Mouse (Mus musculus) right cerebral cortex, postnatal 10 days (tissue): ENCODE measurements around the gene Gm20777.
"Not testable (repeated sequence)": the region's sequence is repeated elsewhere in the genome, so short reads cannot be mapped to it uniquely, and the experiment has no call there.

Experiments
- DNase-seq, 2 experiments: peaks; one replicate each; pipeline ENCODE4 v3.0.0; 2021; ENCODE audit warnings: low spot score in 2 of 2

Gm20777 gene

GRCm38 (mm10) chrY:10752350-10752749, at the start of gene Gm20777:
Gene Gm20777, minus strand, starts transcription at chrY:10752450.
- DNase-seq = not testable (repeated sequence)

GRCm38 (mm10) chrY:10709551-10709950, 42.7 kb downstream of the Gm20777 start:
- peak; percentile 22 to 28 for DNase-seq

GRCm38 (mm10) chrY:10708761-10709160, 43.5 kb downstream of the Gm20777 start:
- not testable (repeated sequence) for DNase-seq

GRCm38 (mm10) chrY:10708226-10708625, 44.0 kb downstream of the Gm20777 start:
- DNase-seq = not testable (repeated sequence)

- not testable (repeated sequence) for DNase-seq
Observed at GRCm38 (mm10) chrY:10706686-10707085, 45.6 kb downstream of the Gm20777 start.
